Mouse (Mus musculus) kidney, embryonic 14.5 days (tissue): ENCODE data around the gene Depdc1b. TPM values are rescaled to one million over a fixed set of nuclear protein-coding genes. Genes with fewer than 3 reads are reported as not detected.

Source experiments
- ATAC-seq: fragments of 200-750 bp; cut with Nextera tagmentation; 2 replicates; pipeline ENCODE4 v1.8.0; 2017; ENCODE audit warnings: moderate number of reproducible peaks, mild to moderate bottlenecking, moderate TSS enrichment, moderate library complexity; ENCODE audit not compliant: low FRiP score, low TSS enrichment
- H3K27ac ChIP-seq: fragments of 300-500 bp; sonication (generic); 2 replicates; pipeline ENCODE4 v1.5.1; 2014; ENCODE audit warnings: low read depth, mild to moderate bottlenecking, low read length, moderate library complexity, mixed read lengths
- H3K27me3 ChIP-seq: fragments of 300-500 bp; sonication (generic); 2 replicates; pipeline ENCODE4 v1.6.1; 2014; ENCODE audit warnings: mild to moderate bottlenecking, low read length; ENCODE audit not compliant: control insufficient read depth, insufficient read depth
- H3K36me3 ChIP-seq: fragments of 300-500 bp; sonication (generic); 2 replicates; pipeline ENCODE4 v1.6.1; 2014; ENCODE audit warnings: low read length, mixed read lengths; ENCODE audit not compliant: control insufficient read depth, insufficient read depth
- H3K4me1 ChIP-seq: fragments of 300-500 bp; sonication (generic); 2 replicates; pipeline ENCODE4 v1.6.1; 2014; ENCODE audit warnings: low read length, mixed read lengths; ENCODE audit not compliant: control insufficient read depth, insufficient read depth
- H3K4me2 ChIP-seq: fragments of 300-500 bp; sonication (generic); replicated peaks from 2 replicates; pipeline ENCODE4 v1.6.1; 2014; ENCODE audit warnings: low read depth, mild to moderate bottlenecking, low read length
- H3K4me3 ChIP-seq: fragments of 300-500 bp; sonication (generic); 2 replicates; pipeline ENCODE4 v1.5.1; 2014; ENCODE audit warnings: mild to moderate bottlenecking, low read length
- H3K9ac ChIP-seq: fragments of 300-500 bp; sonication (generic); 2 replicates; pipeline ENCODE4 v1.6.1; 2014; ENCODE audit warnings: low read depth, mild to moderate bottlenecking, low read length, moderate library complexity
- H3K9me3 ChIP-seq: fragments of 300-500 bp; sonication (generic); 2 replicates; pipeline ENCODE4 v1.6.1; 2016; ENCODE audit warnings: low read length; ENCODE audit not compliant: control insufficient read depth
- WGBS: fragments of 180-500 bp; shearing (Covaris S2); extraction: QIAGEN DNeasy Blood & Tissue Kit; methylation state at CpG from one replicate; pipeline ENCODE4 v1.1.7; 2014; 5-methylcytosine and 5-hydroxymethylcytosine counted together
- polyA plus RNA-seq: library from polyadenylated mRNA; unstranded; fragments of >200 nt; fragmentation: Nextera tagmentation; extraction: Ambion mirVana; gene quantifications from 2 replicates; pipeline ENCODE4 v1.2.1, GENCODE M21; 2014

Gene Depdc1b
- polyA plus RNA-seq, 1 experiment from 2014 or later, result 14.4 TPM

- no peak for ATAC-seq
- no peak overlapping the region for H3K4me2 ChIP-seq
- H3K36me3 ChIP-seq, result peaks cover 16% of the 10 kb centered on the region; the same call in 1 of the 2 replicates
- no peaks in the 10 kb centered on the region for H3K4me1 ChIP-seq
- no peak overlapping the region for H3K27ac ChIP-seq
- H3K4me3 ChIP-seq, result no peak overlapping the region
- H3K9me3 ChIP-seq, result no peaks in the 10 kb centered on the region
- 67% methylated on average over 6 of the region's 6 CpGs for WGBS
- no peak overlapping the region for H3K9ac ChIP-seq
- no peaks in the 10 kb centered on the region for H3K27me3 ChIP-seq
These were observed 66.9 kb downstream of the Depdc1b start for GRCm38 (mm10) chr13:108383051-108383450.

GRCm38 (mm10) chr13:108386058-108386457 is 69.9 kb downstream of the Depdc1b start:
- Histone ChIP-seq H3K27ac (no peak overlapping the region), H3K9ac (no peak overlapping the region), H3K4me1 (no peaks in the 10 kb centered on the region), H3K9me3 (no peaks in the 10 kb centered on the region), H3K27me3 (no peaks in the 10 kb centered on the region), H3K4me3 (no peak overlapping the region), H3K36me3 (peaks cover 16% of the 10 kb centered on the region; the same call in 1 of the 2 replicates), H3K4me2 (no peak overlapping the region)
- no peak for ATAC-seq
- 80% methylated on average over 9 of the region's 9 CpGs for WGBS

GRCm38 (mm10) chr13:108390565-108390964 is 74.4 kb downstream of the Depdc1b start:
- Histone ChIP-seq H3K9ac (no peak overlapping the region), H3K9me3 (no peaks in the 10 kb centered on the region), H3K4me1 (no peaks in the 10 kb centered on the region), H3K4me2 (no peak overlapping the region), H3K4me3 (no peak overlapping the region), H3K27ac (no peak overlapping the region), H3K36me3 (peaks cover 5% of the 10 kb centered on the region; the same call in 1 of the 2 replicates), H3K27me3 (no peaks in the 10 kb centered on the region)
- ATAC-seq, result 0 out of 2 replicates have a peak, but pooled peaks have one; percentile 68
- 10% methylated on average over 1 of the region's 1 CpGs for WGBS

- Histone ChIP-seq H3K9me3 (no peaks in the 10 kb centered on the region), H3K4me3 (no peak overlapping the region), H3K4me1 (no peaks in the 10 kb centered on the region), H3K27ac (no peak overlapping the region), H3K9ac (no peak overlapping the region), H3K4me2 (no peak overlapping the region), H3K36me3 (no peaks in the 10 kb centered on the region), H3K27me3 (no peaks in the 10 kb centered on the region)
- 81% methylated on average over 5 of the region's 5 CpGs for WGBS
- no peak for ATAC-seq
These were observed 87.1 kb downstream of the Depdc1b start for GRCm38 (mm10) chr13:108403197-108403596.

GRCm38 (mm10) chr13:108404372-108404771 is 88.2 kb downstream of the Depdc1b start:
- no peak overlapping the region for H3K4me2 ChIP-seq
- no peak overlapping the region for H3K27ac ChIP-seq
- 83% methylated on average over 4 of the region's 4 CpGs for WGBS
- ATAC-seq, result no peak
- H3K9me3 ChIP-seq, result no peaks in the 10 kb centered on the region
- H3K4me1 ChIP-seq, result no peaks in the 10 kb centered on the region
- H3K27me3 ChIP-seq, result no peaks in the 10 kb centered on the region
- no peak overlapping the region for H3K4me3 ChIP-seq
- no peak overlapping the region for H3K9ac ChIP-seq
- H3K36me3 ChIP-seq, result no peaks in the 10 kb centered on the region

- no peaks in the 10 kb centered on the region for H3K9me3 ChIP-seq
- no peaks in the 10 kb centered on the region for H3K36me3 ChIP-seq
- H3K4me2 ChIP-seq, result no peak overlapping the region
- peak; percentile 87; the same call in 1 of the 2 replicates for ATAC-seq
- 45% methylated on average over 2 of the region's 2 CpGs for WGBS
- H3K27me3 ChIP-seq, result no peaks in the 10 kb centered on the region
- no peak overlapping the region for H3K4me3 ChIP-seq
- H3K27ac ChIP-seq, result no peak overlapping the region
- no peak overlapping the region for H3K9ac ChIP-seq
- H3K4me1 ChIP-seq, result no peaks in the 10 kb centered on the region
These were observed 99.3 kb downstream of the Depdc1b start for GRCm38 (mm10) chr13:108415464-108415863.

- ATAC-seq, result no peak
- WGBS, result 74% methylated on average over 1 of the region's 1 CpGs
- Histone ChIP-seq H3K4me1 (no peaks in the 10 kb centered on the region), H3K9ac (no peak overlapping the region), H3K9me3 (no peaks in the 10 kb centered on the region), H3K4me2 (no peak overlapping the region), H3K27me3 (no peaks in the 10 kb centered on the region), H3K4me3 (no peak overlapping the region), H3K27ac (no peak overlapping the region), H3K36me3 (no peaks in the 10 kb centered on the region)
These were observed 102.8 kb downstream of the Depdc1b start for GRCm38 (mm10) chr13:108418741-108419507.

- H3K27ac ChIP-seq, result no peak overlapping the region
- H3K4me3 ChIP-seq, result no peak overlapping the region
- no peaks in the 10 kb centered on the region for H3K27me3 ChIP-seq
- no peak overlapping the region for H3K9ac ChIP-seq
- ATAC-seq, result no peak
- no peak overlapping the region for H3K4me2 ChIP-seq
- no peaks in the 10 kb centered on the region for H3K36me3 ChIP-seq
- no peaks in the 10 kb centered on the region for H3K4me1 ChIP-seq
- 69% methylated on average over 5 of the region's 5 CpGs for WGBS
- no peaks in the 10 kb centered on the region for H3K9me3 ChIP-seq
These were observed 110.2 kb downstream of the Depdc1b start for GRCm38 (mm10) chr13:108426322-108426721.

- Histone ChIP-seq H3K27me3 (no peaks in the 10 kb centered on the region), H3K4me1 (no peaks in the 10 kb centered on the region), H3K27ac (no peak overlapping the region), H3K4me2 (no peak overlapping the region), H3K36me3 (no peaks in the 10 kb centered on the region), H3K9me3 (no peaks in the 10 kb centered on the region), H3K4me3 (no peak overlapping the region), H3K9ac (no peak overlapping the region)
- ATAC-seq, result no peak
- WGBS, result 82% methylated on average over 6 of the region's 6 CpGs
These were observed 112.7 kb downstream of the Depdc1b start for GRCm38 (mm10) chr13:108428809-108429208.
